Mouse (Mus musculus) small intestine, adult 2 months (tissue): ENCODE results near the gene Tpcn2.

Source experiments
- CTCF ChIP-seq: fragments of 200-500 bp; IDR thresholded peaks from 2 replicates; pipeline ENCODE4 v1.5.1; 2012; ENCODE audit warnings: low read depth, mild to moderate bottlenecking, control low read depth, inconsistent platforms, low read length, moderate library complexity, mixed read lengths; ENCODE audit not compliant: insufficient replicate concordance, insufficient read length; ENCODE audit errors: extremely low read depth
- POLR2A ChIP-seq: fragments of 200-500 bp; IDR thresholded peaks from 2 replicates; pipeline ENCODE4 v1.6.1; 2012; ENCODE audit warnings: low read depth, mild to moderate bottlenecking, control low read depth, inconsistent platforms, low read length, moderate library complexity

DNA sequence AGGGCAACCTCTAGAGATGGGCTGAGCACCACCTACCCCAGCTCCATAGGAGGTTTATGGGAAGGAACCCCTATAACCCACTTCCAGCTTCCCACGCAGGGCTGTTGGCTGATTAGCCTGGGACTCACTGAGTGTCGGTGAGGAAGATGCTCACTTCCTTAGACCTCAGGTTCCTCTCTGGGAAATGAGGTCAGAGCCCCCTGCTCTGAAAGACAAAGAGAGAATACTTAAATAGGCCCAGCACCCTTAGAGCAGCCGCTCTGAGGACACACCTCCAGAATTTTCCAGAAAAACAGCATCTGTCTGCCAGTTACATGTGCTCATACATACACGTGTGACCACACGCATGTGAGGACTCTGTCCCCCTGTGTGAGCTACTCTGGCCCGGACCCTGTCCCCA is 77.0 kb downstream of the Tpcn2 start:
- no peak for TF ChIP-seq CTCF
- no peak for TF ChIP-seq POLR2A
